Mouse (Mus musculus) heart, embryonic 13.5 days (tissue): ENCODE data around the gene 2700049A03Rik. TPM values are rescaled to one million over a fixed set of nuclear protein-coding genes. Genes with fewer than 3 reads are reported as not detected.
A peak's percentile ranks its signal among the peaks of the same experiment; 100 is the strongest.
"Not testable (repeated sequence)": the region's sequence is repeated elsewhere in the genome, so short reads cannot be mapped to it uniquely, and the experiment has no call there.

Experiments used
- ATAC-seq: fragments of 200-750 bp; cut with Nextera tagmentation; 2 replicates; pipeline ENCODE4 v1.8.0; 2017; ENCODE audit warnings: moderate TSS enrichment; ENCODE audit not compliant: insufficient number of reproducible peaks, low FRiP score, low TSS enrichment; ENCODE audit errors: extremely low read depth
- H3K27ac ChIP-seq: fragments of 300-500 bp; sonication (generic); replicated peaks from 2 replicates; pipeline ENCODE4 v1.5.1; 2015; ENCODE audit warnings: moderate library complexity, mild to moderate bottlenecking, inconsistent platforms
- H3K27me3 ChIP-seq: fragments of 300-500 bp; sonication (generic); replicated peaks from 2 replicates; pipeline ENCODE4 v1.6.1; 2015; ENCODE audit warnings: mild to moderate bottlenecking, inconsistent platforms
- H3K36me3 ChIP-seq: fragments of 300-500 bp; sonication (generic); 2 replicates; pipeline ENCODE4 v1.6.1; 2015; ENCODE audit warnings: mild to moderate bottlenecking, inconsistent platforms
- H3K4me1 ChIP-seq: fragments of 300-500 bp; sonication (generic); 2 replicates; pipeline ENCODE4 v1.6.1; 2015; ENCODE audit warnings: inconsistent platforms
- H3K4me2 ChIP-seq: fragments of 300-500 bp; sonication (generic); 2 replicates; pipeline ENCODE4 v1.6.1; 2015; ENCODE audit warnings: inconsistent platforms, mild to moderate bottlenecking, moderate library complexity
- H3K4me3 ChIP-seq: fragments of 300-500 bp; sonication (generic); 2 replicates; pipeline ENCODE4 v1.5.1; 2015; ENCODE audit warnings: moderate library complexity, mild to moderate bottlenecking, inconsistent platforms
- H3K9ac ChIP-seq: fragments of 300-500 bp; sonication (generic); 2 replicates; pipeline ENCODE4 v1.6.1; 2015; ENCODE audit warnings: inconsistent platforms, mild to moderate bottlenecking, moderate library complexity
- H3K9me3 ChIP-seq: fragments of 300-500 bp; sonication (generic); 2 replicates; pipeline ENCODE4 v1.6.1; 2016; ENCODE audit warnings: inconsistent platforms
- WGBS: fragments of 180-500 bp; shearing (Covaris S2); methylation state at CpG from one replicate; pipeline ENCODE4 v1.1.7; 2015; ENCODE audit warnings: mixed read lengths; 5-methylcytosine and 5-hydroxymethylcytosine counted together
- polyA plus RNA-seq: library from polyadenylated mRNA; unstranded; fragments of >200 nt; fragmentation: Nextera tagmentation; extraction: Ambion mirVana; gene quantifications from 2 replicates; pipeline ENCODE4 v1.2.1, GENCODE M21; 2015

The 2700049A03Rik gene
- 9.2 and 10.4 TPM in 2 replicates for polyA plus RNA-seq

- Histone ChIP-seq H3K36me3 (peaks cover 44% of the 10 kb centered on the region), H3K4me2 (peak within 1 kb of the TSS; percentile 98), H3K27ac (peak within 1 kb of the TSS; percentile 89), H3K27me3 (no peaks in the 10 kb centered on the region), H3K9ac (peak within 1 kb of the TSS; percentile 97), H3K4me1 (peaks cover 31% of the 10 kb centered on the region), H3K9me3 (no peaks in the 10 kb centered on the region), H3K4me3 (peak within 1 kb of the TSS; percentile 99)
- WGBS, result under 1% methylated on average over 52 of the region's 52 CpGs
- peak; percentile 87 for ATAC-seq
Observed at GRCm38 (mm10) chr12:71136130-71136973, at the start of gene 2700049A03Rik, which contains the start of gene Timm9. Gene 2700049A03Rik, plus strand, starts transcription at chr12:71136848. Gene Timm9, minus strand, starts transcription at chr12:71136684.

- H3K4me1 ChIP-seq, H3K4me2 ChIP-seq, H3K4me3 ChIP-seq, H3K27ac ChIP-seq, H3K9me3 ChIP-seq, H3K27me3 ChIP-seq, H3K36me3 ChIP-seq, H3K9ac ChIP-seq, ATAC-seq: not testable (repeated sequence)
- WGBS, result 70% methylated on average over 4 of the region's 4 CpGs
Observed at GRCm38 (mm10) chr12:71104275-71104674, 32.4 kb upstream of the 2700049A03Rik start.

- H3K4me2 ChIP-seq, result no peak overlapping the region
- no peaks in the 10 kb centered on the region; the same call in 1 of the 2 replicates for H3K27me3 ChIP-seq
- ATAC-seq, result no peak
- H3K27ac ChIP-seq, result no peak overlapping the region
- peaks cover 8% of the 10 kb centered on the region for H3K4me1 ChIP-seq
- no peaks in the 10 kb centered on the region for H3K36me3 ChIP-seq
- no peaks in the 10 kb centered on the region for H3K9me3 ChIP-seq
- no peak overlapping the region for H3K4me3 ChIP-seq
- 82% methylated on average over 6 of the region's 6 CpGs for WGBS
- H3K9ac ChIP-seq, result no peak overlapping the region
Observed at GRCm38 (mm10) chr12:71107216-71107771, 29.4 kb upstream of the 2700049A03Rik start.

GRCm38 (mm10) chr12:71111331-71111730 is 25.3 kb upstream of the 2700049A03Rik start, which contains the start of gene Tomm20l:
Gene Tomm20l, plus strand, starts transcription at chr12:71111428.
- 8% methylated on average over 33 of the region's 33 CpGs for WGBS
- Histone ChIP-seq H3K36me3 (no peaks in the 10 kb centered on the region), H3K27me3 (no peaks in the 10 kb centered on the region; the same call in 1 of the 2 replicates), H3K4me1 (peaks cover 27% of the 10 kb centered on the region), H3K9ac (peak within 1 kb of the TSS; percentile 61; the same call in 1 of the 2 replicates), H3K9me3 (no peaks in the 10 kb centered on the region), H3K4me2 (peak within 1 kb of the TSS; percentile 65), H3K27ac (no peak within 1 kb of the TSS), H3K4me3 (peak within 1 kb of the TSS; percentile 39)
- ATAC-seq, result no peak

GRCm38 (mm10) chr12:71113074-71113473 is 23.6 kb upstream of the 2700049A03Rik start:
- H3K4me2 ChIP-seq, result peak overlapping the region; percentile 58
- H3K9me3 ChIP-seq, result no peaks in the 10 kb centered on the region
- H3K9ac ChIP-seq, result peak overlapping the region; percentile 60
- peak overlapping the region; percentile 30 for H3K27ac ChIP-seq
- no peak for ATAC-seq
- peaks cover 33% of the 10 kb centered on the region for H3K4me1 ChIP-seq
- no peaks in the 10 kb centered on the region; the same call in 1 of the 2 replicates for H3K27me3 ChIP-seq
- H3K36me3 ChIP-seq, result no peaks in the 10 kb centered on the region
- peak overlapping the region; percentile 18 for H3K4me3 ChIP-seq
- WGBS, result 29% methylated on average over 10 of the region's 10 CpGs

- Histone ChIP-seq H3K9me3 (no peaks in the 10 kb centered on the region), H3K9ac (peak overlapping the region; percentile 60), H3K4me3 (peak overlapping the region; percentile 18), H3K27me3 (no peaks in the 10 kb centered on the region; the same call in 1 of the 2 replicates), H3K4me2 (peak overlapping the region; percentile 58), H3K4me1 (peaks cover 33% of the 10 kb centered on the region), H3K36me3 (no peaks in the 10 kb centered on the region), H3K27ac (peak overlapping the region; percentile 30)
- 28% methylated on average over 12 of the region's 12 CpGs for WGBS
- ATAC-seq, result no peak
Observed at GRCm38 (mm10) chr12:71113675-71114288, 22.9 kb upstream of the 2700049A03Rik start.

GRCm38 (mm10) chr12:71116411-71116810 is 20.2 kb upstream of the 2700049A03Rik start:
- Histone ChIP-seq H3K9me3 (no peaks in the 10 kb centered on the region), H3K36me3 (0 out of 2 replicates have a peak, but pooled peaks cover 3% of the 10 kb centered on the region), H3K9ac (no peak overlapping the region), H3K4me3 (no peak overlapping the region), H3K4me2 (no peak overlapping the region), H3K4me1 (peaks cover 28% of the 10 kb centered on the region), H3K27me3 (no peaks in the 10 kb centered on the region; the same call in 1 of the 2 replicates), H3K27ac (no peak overlapping the region)
- 76% methylated on average over 5 of the region's 5 CpGs for WGBS
- no peak for ATAC-seq

- 82% methylated on average over 10 of the region's 10 CpGs for WGBS
- no peaks in the 10 kb centered on the region for H3K4me1 ChIP-seq
- H3K9ac ChIP-seq, result no peak overlapping the region
- H3K4me3 ChIP-seq, result no peak overlapping the region
- ATAC-seq, result no peak
- no peak overlapping the region for H3K4me2 ChIP-seq
- no peaks in the 10 kb centered on the region for H3K9me3 ChIP-seq
- peaks cover 58% of the 10 kb centered on the region for H3K36me3 ChIP-seq
- H3K27me3 ChIP-seq, result no peaks in the 10 kb centered on the region
- no peak overlapping the region for H3K27ac ChIP-seq
Observed at GRCm38 (mm10) chr12:71122731-71123130, 13.9 kb upstream of the 2700049A03Rik start.

GRCm38 (mm10) chr12:71123286-71123685 is 13.4 kb upstream of the 2700049A03Rik start:
- H3K9me3 ChIP-seq, result no peaks in the 10 kb centered on the region
- no peak overlapping the region for H3K4me2 ChIP-seq
- H3K4me1 ChIP-seq, result no peaks in the 10 kb centered on the region
- WGBS, result 90% methylated on average over 9 of the region's 9 CpGs
- ATAC-seq, result no peak
- H3K36me3 ChIP-seq, result peaks cover 61% of the 10 kb centered on the region
- H3K4me3 ChIP-seq, result no peak overlapping the region
- H3K27ac ChIP-seq, result no peak overlapping the region
- H3K9ac ChIP-seq, result no peak overlapping the region
- H3K27me3 ChIP-seq, result no peaks in the 10 kb centered on the region

- WGBS, result 32% methylated on average over 5 of the region's 5 CpGs
- Histone ChIP-seq H3K4me2 (peak overlapping the region; percentile 98), H3K27me3 (no peaks in the 10 kb centered on the region), H3K9me3 (no peaks in the 10 kb centered on the region), H3K4me1 (peaks cover 31% of the 10 kb centered on the region), H3K9ac (peak overlapping the region; percentile 97), H3K27ac (no peak overlapping the region), H3K36me3 (peaks cover 44% of the 10 kb centered on the region), H3K4me3 (peak overlapping the region; percentile 99)
- ATAC-seq, result no peak
Observed at GRCm38 (mm10) chr12:71135581-71135980, 1.1 kb upstream of the 2700049A03Rik start.

GRCm38 (mm10) chr12:71136974-71137491 is 385 bp downstream of the 2700049A03Rik start:
- Histone ChIP-seq H3K36me3 (peaks cover 44% of the 10 kb centered on the region), H3K4me2 (peak overlapping the region; percentile 98), H3K9ac (peak overlapping the region; percentile 97), H3K9me3 (no peaks in the 10 kb centered on the region), H3K27me3 (no peaks in the 10 kb centered on the region), H3K4me1 (peaks cover 31% of the 10 kb centered on the region), H3K4me3 (peak overlapping the region; percentile 99), H3K27ac (peak overlapping the region; percentile 89)
- peak; percentile 52; the same call in 1 of the 2 replicates for ATAC-seq
- WGBS, result under 1% methylated on average over 30 of the region's 30 CpGs
